Mouse (Mus musculus) forebrain, embryonic 10.5 days (tissue): ENCODE results near the gene Gprin1. TPM values are rescaled to one million over a fixed set of nuclear protein-coding genes. Genes with fewer than 3 reads are reported as not detected.
A peak's percentile ranks its signal among the peaks of the same experiment; 100 is the strongest.

Source experiments
- DNase-seq: peaks from one replicate; pipeline ENCODE4 v3.0.0-alpha.2; 2017; ENCODE audit warnings: low spot score; ENCODE audit errors: extremely low spot score
- H3K27ac ChIP-seq: fragments of 300-500 bp; sonication (generic); 2 replicates; pipeline ENCODE4 v1.5.1; 2016; ENCODE audit warnings: mild to moderate bottlenecking
- H3K27me3 ChIP-seq: fragments of 300-500 bp; sonication (generic); 2 replicates; pipeline ENCODE4 v1.6.1; 2016; ENCODE audit warnings: mild to moderate bottlenecking; ENCODE audit not compliant: poor library complexity, severe bottlenecking
- H3K36me3 ChIP-seq: fragments of 300-500 bp; sonication (generic); replicated peaks from 2 replicates; pipeline ENCODE4 v1.6.1; 2016; ENCODE audit warnings: mild to moderate bottlenecking, moderate library complexity
- H3K4me1 ChIP-seq: fragments of 300-500 bp; sonication (generic); 2 replicates; pipeline ENCODE4 v1.6.1; 2016
- H3K4me3 ChIP-seq: fragments of 300-500 bp; sonication (generic); 2 replicates; pipeline ENCODE4 v1.5.1; 2016; ENCODE audit warnings: mild to moderate bottlenecking, moderate library complexity
- H3K9me3 ChIP-seq: fragments of 300-500 bp; sonication (generic); 2 replicates; pipeline ENCODE4 v1.6.1; 2016; ENCODE audit warnings: mild to moderate bottlenecking, moderate library complexity
- WGBS: fragments of 180-500 bp; shearing (Covaris S2); methylation state at CpG from one replicate; pipeline ENCODE4 v1.1.7; 2016; 5-methylcytosine and 5-hydroxymethylcytosine counted together
- polyA plus RNA-seq: library from polyadenylated mRNA; unstranded; fragments of >200 nt; fragmentation: Nextera tagmentation; extraction: Ambion mirVana; gene quantifications from 2 replicates; pipeline ENCODE4 v1.2.1, GENCODE M21; 2016

Gprin1 gene
- polyA plus RNA-seq, 1 experiment from 2014 or later: 0.56 TPM

- Histone ChIP-seq H3K27me3 (peaks cover 82% of the 10 kb centered on the region), H3K27ac (no peak overlapping the region), H3K4me3 (peak overlapping the region; percentile 56), H3K4me1 (peaks cover 49% of the 10 kb centered on the region), H3K9me3 (no peaks in the 10 kb centered on the region), H3K36me3 (no peaks in the 10 kb centered on the region)
- WGBS: 46% methylated on average over 10 of the region's 10 CpGs
- no peak for DNase-seq
These were observed 7.6 kb upstream of the Gprin1 start for GRCm38 (mm10) chr13:54757093-54757830.

GRCm38 (mm10) chr13:54756156-54756712 lies 6.6 kb upstream of the Gprin1 start:
- no peak for DNase-seq
- Histone ChIP-seq H3K36me3 (no peaks in the 10 kb centered on the region), H3K27me3 (peaks cover 82% of the 10 kb centered on the region), H3K9me3 (no peaks in the 10 kb centered on the region), H3K4me1 (peaks cover 49% of the 10 kb centered on the region), H3K4me3 (no peak overlapping the region), H3K27ac (no peak overlapping the region)
- 86% methylated on average over 8 of the region's 8 CpGs for WGBS

- H3K9me3 ChIP-seq: no peaks in the 10 kb centered on the region
- 28% methylated on average over 9 of the region's 9 CpGs for WGBS
- no peaks in the 10 kb centered on the region for H3K36me3 ChIP-seq
- H3K27me3 ChIP-seq: peaks cover 82% of the 10 kb centered on the region
- peaks cover 44% of the 10 kb centered on the region for H3K4me1 ChIP-seq
- H3K4me3 ChIP-seq: no peak overlapping the region
- no peak for DNase-seq
- no peak overlapping the region for H3K27ac ChIP-seq
These were observed 5.6 kb upstream of the Gprin1 start for GRCm38 (mm10) chr13:54755201-54755830.

GRCm38 (mm10) chr13:54754169-54755080 lies 4.8 kb upstream of the Gprin1 start:
- peaks cover 42% of the 10 kb centered on the region for H3K4me1 ChIP-seq
- no peaks in the 10 kb centered on the region for H3K9me3 ChIP-seq
- no peaks in the 10 kb centered on the region for H3K36me3 ChIP-seq
- H3K27me3 ChIP-seq: peaks cover 82% of the 10 kb centered on the region
- H3K4me3 ChIP-seq: no peak overlapping the region
- WGBS: 52% methylated on average over 12 of the region's 12 CpGs
- no peak overlapping the region for H3K27ac ChIP-seq
- no peak for DNase-seq

- 75% methylated on average over 6 of the region's 6 CpGs for WGBS
- peaks cover 82% of the 10 kb centered on the region for H3K27me3 ChIP-seq
These were observed 4.1 kb upstream of the Gprin1 start for GRCm38 (mm10) chr13:54753733-54754132.

GRCm38 (mm10) chr13:54752656-54753055 lies 3.0 kb upstream of the Gprin1 start:
- H3K4me3 ChIP-seq: no peak overlapping the region
- WGBS: 71% methylated on average over 10 of the region's 10 CpGs
- H3K27me3 ChIP-seq: peaks cover 92% of the 10 kb centered on the region
- DNase-seq: no peak
- no peaks in the 10 kb centered on the region for H3K9me3 ChIP-seq
- no peak overlapping the region for H3K27ac ChIP-seq
- peaks cover 41% of the 10 kb centered on the region for H3K4me1 ChIP-seq
- no peaks in the 10 kb centered on the region for H3K36me3 ChIP-seq

More at GRCm38 (mm10) chr13:54753733-54754132, 4.1 kb upstream of the Gprin1 start:
- Histone ChIP-seq H3K36me3 (no peaks in the 10 kb centered on the region), H3K4me3 (no peak overlapping the region), H3K27ac (no peak overlapping the region), H3K9me3 (no peaks in the 10 kb centered on the region), H3K4me1 (peaks cover 42% of the 10 kb centered on the region)
- no peak for DNase-seq

- H3K4me1 ChIP-seq: peaks cover 52% of the 10 kb centered on the region
- WGBS: 3% methylated on average over 8 of the region's 8 CpGs
- DNase-seq: peak; percentile 45
These were observed 1.0 kb upstream of the Gprin1 start for GRCm38 (mm10) chr13:54750699-54751098.

GRCm38 (mm10) chr13:54749061-54749863 lies 412 bp downstream of the Gprin1 start:
- peaks cover 45% of the 10 kb centered on the region for H3K4me1 ChIP-seq
- WGBS: 3% methylated on average over 74 of the region's 100 CpGs

More at GRCm38 (mm10) chr13:54750699-54751098, 1.0 kb upstream of the Gprin1 start:
- H3K27me3 ChIP-seq: peaks cover 84% of the 10 kb centered on the region
- H3K9me3 ChIP-seq: no peaks in the 10 kb centered on the region
- no peak overlapping the region for H3K4me3 ChIP-seq
- no peaks in the 10 kb centered on the region for H3K36me3 ChIP-seq
- no peak overlapping the region for H3K27ac ChIP-seq

GRCm38 (mm10) chr13:54748721-54749060 lies 983 bp downstream of the Gprin1 start:
- WGBS: 49% methylated on average over 10 of the region's 10 CpGs
- peak overlapping the region; percentile 85 for H3K27ac ChIP-seq
- peak overlapping the region; percentile 67 for H3K4me3 ChIP-seq
- H3K36me3 ChIP-seq: no peaks in the 10 kb centered on the region
- no peaks in the 10 kb centered on the region for H3K9me3 ChIP-seq
- peaks cover 42% of the 10 kb centered on the region for H3K4me1 ChIP-seq
- no peak for DNase-seq
- peaks cover 72% of the 10 kb centered on the region for H3K27me3 ChIP-seq

More at GRCm38 (mm10) chr13:54749061-54749863, 412 bp downstream of the Gprin1 start:
- Histone ChIP-seq H3K27me3 (peaks cover 77% of the 10 kb centered on the region), H3K9me3 (no peaks in the 10 kb centered on the region), H3K4me3 (peak overlapping the region; percentile 67), H3K36me3 (no peaks in the 10 kb centered on the region), H3K27ac (peak overlapping the region; percentile 85)
- peak; percentile 56 for DNase-seq

- H3K9me3 ChIP-seq: no peaks in the 10 kb centered on the region
- H3K27me3 ChIP-seq: peaks cover 67% of the 10 kb centered on the region
- no peak for DNase-seq
- no peak overlapping the region for H3K27ac ChIP-seq
- H3K36me3 ChIP-seq: no peaks in the 10 kb centered on the region
- peaks cover 42% of the 10 kb centered on the region for H3K4me1 ChIP-seq
- WGBS: 84% methylated on average over 8 of the region's 8 CpGs
- H3K4me3 ChIP-seq: peak overlapping the region; percentile 67
These were observed 1.5 kb downstream of the Gprin1 start for GRCm38 (mm10) chr13:54748190-54748589.

- Histone ChIP-seq H3K4me1 (peaks cover 42% of the 10 kb centered on the region), H3K9me3 (no peaks in the 10 kb centered on the region), H3K27ac (no peak overlapping the region), H3K36me3 (no peaks in the 10 kb centered on the region), H3K27me3 (peaks cover 55% of the 10 kb centered on the region), H3K4me3 (no peak overlapping the region)
- no peak for DNase-seq
- WGBS: 36% methylated on average over 10 of the region's 10 CpGs
These were observed 2.8 kb downstream of the Gprin1 start for GRCm38 (mm10) chr13:54746896-54747295.

- no peak overlapping the region for H3K4me3 ChIP-seq
- peaks cover 47% of the 10 kb centered on the region for H3K27me3 ChIP-seq
- no peaks in the 10 kb centered on the region for H3K9me3 ChIP-seq
- 0 out of 2 replicates have a peak, but pooled peaks cover 5% of the 10 kb centered on the region for H3K36me3 ChIP-seq
- H3K27ac ChIP-seq: no peak overlapping the region
- H3K4me1 ChIP-seq: peaks cover 42% of the 10 kb centered on the region
- DNase-seq: no peak
- WGBS: 47% methylated on average over 6 of the region's 6 CpGs
These were observed 3.6 kb downstream of the Gprin1 start for GRCm38 (mm10) chr13:54746110-54746509.
